Mouse (Mus musculus) gastrocnemius, postnatal 36 days (tissue): ENCODE results near the gene Sprr2a1. TPM values are rescaled to one million over a fixed set of nuclear protein-coding genes. Genes with fewer than 3 reads are reported as not detected.
"Not testable (repeated sequence)": the region's sequence is repeated elsewhere in the genome, so short reads cannot be mapped to it uniquely, and the experiment has no call there.

Source experiments
- DNase-seq, 2 experiments: peaks; one replicate each; pipeline ENCODE4 v3.0.0; 2022
- intact Hi-C: fragments of 180-260 bp; cut with DNase I; formaldehyde crosslinking; loops from one replicate; pipeline ENCODE4 v1.15.1; 2025
- long read RNA-seq, 2 experiments: library from polyadenylated mRNA; stranded (forward); transcript quantifications; one replicate each; pipeline ENCODE4 v2.0.0; 2021
- total RNA-seq, 2 experiments: library from RNA; stranded (reverse); gene quantifications; 2 replicates each; pipeline ENCODE4 v1.2.3; 2021

The Sprr2a1 gene
- not detected for total RNA-seq
- long read RNA-seq, experiment 1, result 0 reads
- long read RNA-seq, experiment 2, result 0 reads

- DNase-seq, intact Hi-C loops: not testable (repeated sequence)
Observed at GRCm38 (mm10) chr3:92215569-92215968, at the start of gene Sprr2a1, which contains the start of gene Sprr2a2. TSS of gene Sprr2a1 (plus strand) at chr3:92215799. TSS of gene Sprr2a2 (plus strand) at chr3:92215920.

- intact Hi-C loops, result no loop called here
- no peak for DNase-seq
Observed at GRCm38 (mm10) chr3:92169847-92170246, 45.8 kb upstream of the Sprr2a1 start.

GRCm38 (mm10) chr3:92176880-92177279, 38.7 kb upstream of the Sprr2a1 start:
- no peak for DNase-seq
- intact Hi-C loops, result no loop called here

GRCm38 (mm10) chr3:92195512-92196200, 19.9 kb upstream of the Sprr2a1 start:
- DNase-seq, result no peak
- intact Hi-C loops, result no loop called here

GRCm38 (mm10) chr3:92211133-92211925, 4.3 kb upstream of the Sprr2a1 start:
- DNase-seq, intact Hi-C loops: not testable (repeated sequence)

GRCm38 (mm10) chr3:92212059-92212458, 3.5 kb upstream of the Sprr2a1 start:
- DNase-seq, intact Hi-C loops: not testable (repeated sequence)

GRCm38 (mm10) chr3:92213651-92214050, 1.9 kb upstream of the Sprr2a1 start:
- DNase-seq, intact Hi-C loops: not testable (repeated sequence)

GRCm38 (mm10) chr3:92219031-92219430, 3.4 kb downstream of the Sprr2a1 start:
- DNase-seq, intact Hi-C loops: not testable (repeated sequence)

- intact Hi-C loops, DNase-seq: not testable (repeated sequence)
Observed at GRCm38 (mm10) chr3:92223708-92224107, 8.1 kb downstream of the Sprr2a1 start.

- intact Hi-C loops, result not testable (repeated sequence)
Observed at GRCm38 (mm10) chr3:92227410-92227809, 11.8 kb downstream of the Sprr2a1 start.

GRCm38 (mm10) chr3:92236463-92237189, 21.0 kb downstream of the Sprr2a1 start:
- DNase-seq, intact Hi-C loops: not testable (repeated sequence)

More at GRCm38 (mm10) chr3:92227410-92227809, 11.8 kb downstream of the Sprr2a1 start:
- not testable (repeated sequence) for DNase-seq

- intact Hi-C loops, DNase-seq: not testable (repeated sequence)
Observed at GRCm38 (mm10) chr3:92238736-92239135, 23.1 kb downstream of the Sprr2a1 start.

GRCm38 (mm10) chr3:92239197-92239596, 23.6 kb downstream of the Sprr2a1 start:
- intact Hi-C loops, DNase-seq: not testable (repeated sequence)

GRCm38 (mm10) chr3:92244833-92245232, 29.2 kb downstream of the Sprr2a1 start:
- DNase-seq, intact Hi-C loops: not testable (repeated sequence)

- DNase-seq, intact Hi-C loops: not testable (repeated sequence)
Observed at GRCm38 (mm10) chr3:92246245-92246644, 30.6 kb downstream of the Sprr2a1 start.

- DNase-seq, intact Hi-C loops: not testable (repeated sequence)
Observed at GRCm38 (mm10) chr3:92248494-92248893, 32.9 kb downstream of the Sprr2a1 start.

GRCm38 (mm10) chr3:92250450-92250849, 34.9 kb downstream of the Sprr2a1 start:
- intact Hi-C loops, DNase-seq: not testable (repeated sequence)

- intact Hi-C loops, result not testable (repeated sequence)
Observed at GRCm38 (mm10) chr3:92253860-92254259, 38.3 kb downstream of the Sprr2a1 start.

GRCm38 (mm10) chr3:92258526-92258925, 42.9 kb downstream of the Sprr2a1 start:
- DNase-seq, intact Hi-C loops: not testable (repeated sequence)

More at GRCm38 (mm10) chr3:92253860-92254259, 38.3 kb downstream of the Sprr2a1 start:
- not testable (repeated sequence) for DNase-seq

- DNase-seq, intact Hi-C loops: not testable (repeated sequence)
Observed at GRCm38 (mm10) chr3:92263462-92263861, 47.9 kb downstream of the Sprr2a1 start.
